Mouse (Mus musculus): ENCODE data around the gene Gm20388.

DNA sequence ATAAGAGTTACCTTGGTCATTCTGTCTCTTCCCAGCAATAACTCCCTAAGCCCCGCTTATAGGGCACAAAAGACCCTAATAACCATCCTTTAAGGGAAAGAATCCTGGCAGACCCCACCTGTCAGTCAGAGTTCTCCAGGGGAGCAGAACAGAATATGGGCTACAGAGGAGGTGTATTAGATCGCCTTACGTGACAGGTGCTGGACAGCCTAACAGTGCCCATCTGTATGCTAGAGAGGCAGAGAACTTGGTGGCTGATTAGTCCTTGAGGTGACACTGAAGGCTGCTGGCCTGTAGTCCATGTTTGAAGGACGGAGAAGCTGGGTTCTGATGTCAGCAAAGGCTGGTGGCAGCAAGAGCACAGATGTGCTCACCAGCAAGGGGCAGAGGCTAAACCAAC, 200.3 kb downstream of the Gm20388 start:
- no peak for TF ChIP-seq GATA1 (IDR thresholded peaks at IDR 0.05; ENCODE audit: low read length)
- TF ChIP-seq TAL1 (IDR thresholded peaks at IDR 0.05; ENCODE audit: low read length) = no peak

Measured in erythroblast, embryonic 14.5 days (primary cell).